Mouse (Mus musculus): ENCODE measurements around the gene Mrvi1. TPM values are rescaled to one million over a fixed set of nuclear protein-coding genes. Genes with fewer than 3 reads are reported as not detected.

The Mrvi1 gene
- polyA plus RNA-seq, 1 experiment from 2014 or later: 0.79 TPM

- Histone ChIP-seq H3K4me3 (no peak overlapping the region), H3K27me3 (0 out of 2 replicates have a peak, but pooled peaks cover 2% of the 10 kb centered on the region), H3K9me3 (no peaks in the 10 kb centered on the region), H3K36me3 (no peaks in the 10 kb centered on the region), H3K9ac (no peak overlapping the region), H3K4me1 (replicated peaks) (peaks cover 3% of the 10 kb centered on the region; the same call in 1 of the 2 replicates), H3K4me2 (no peak overlapping the region), H3K27ac (no peak overlapping the region)
- WGBS: 83% methylated on average over 5 of the region's 5 CpGs
- ATAC-seq (ENCODE audit: low FRiP score): no peak
Observed at GRCm38 (mm10) chr7:110860129-110860528, 122.1 kb downstream of the Mrvi1 start.

GRCm38 (mm10) chr7:110855604-110856003 lies 126.7 kb downstream of the Mrvi1 start:
- H3K4me2 ChIP-seq: no peak overlapping the region
- no peak overlapping the region for H3K4me3 ChIP-seq
- H3K4me1 ChIP-seq (replicated peaks): 0 out of 2 replicates have a peak, but pooled peaks cover 4% of the 10 kb centered on the region
- WGBS: 67% methylated on average over 1 of the region's 1 CpGs
- H3K36me3 ChIP-seq: no peaks in the 10 kb centered on the region
- no peak overlapping the region for H3K9ac ChIP-seq
- 0 out of 2 replicates have a peak, but pooled peaks cover 2% of the 10 kb centered on the region for H3K27me3 ChIP-seq
- no peaks in the 10 kb centered on the region for H3K9me3 ChIP-seq
- ATAC-seq (ENCODE audit: low FRiP score): no peak
- no peak overlapping the region for H3K27ac ChIP-seq

- no peak overlapping the region for H3K4me2 ChIP-seq
- 82% methylated on average over 8 of the region's 8 CpGs for WGBS
Observed at GRCm38 (mm10) chr7:110854927-110855546, 127.2 kb downstream of the Mrvi1 start.

GRCm38 (mm10) chr7:110854519-110854918 lies 127.7 kb downstream of the Mrvi1 start:
- 58% methylated on average over 3 of the region's 3 CpGs for WGBS
- no peak overlapping the region for H3K27ac ChIP-seq
- ATAC-seq (ENCODE audit: low FRiP score): no peak

More at GRCm38 (mm10) chr7:110854927-110855546, 127.2 kb downstream of the Mrvi1 start:
- H3K9me3 ChIP-seq: no peaks in the 10 kb centered on the region
- H3K4me3 ChIP-seq: no peak overlapping the region
- H3K4me1 ChIP-seq (replicated peaks): 0 out of 2 replicates have a peak, but pooled peaks cover 4% of the 10 kb centered on the region
- no peak overlapping the region for H3K9ac ChIP-seq
- 0 out of 2 replicates have a peak, but pooled peaks cover 2% of the 10 kb centered on the region for H3K27me3 ChIP-seq
- no peaks in the 10 kb centered on the region for H3K36me3 ChIP-seq
- H3K27ac ChIP-seq: no peak overlapping the region
- no peak for ATAC-seq (ENCODE audit: low FRiP score)

GRCm38 (mm10) chr7:110853611-110854010 lies 128.7 kb downstream of the Mrvi1 start:
- no peak overlapping the region; the same call in 1 of the 2 replicates for H3K27ac ChIP-seq
- H3K27me3 ChIP-seq: no peaks in the 10 kb centered on the region
- H3K4me1 ChIP-seq (replicated peaks): 0 out of 2 replicates have a peak, but pooled peaks cover 4% of the 10 kb centered on the region
- no peak for ATAC-seq (ENCODE audit: low FRiP score)
- H3K4me3 ChIP-seq: no peak overlapping the region
- WGBS: 60% methylated on average over 10 of the region's 10 CpGs
- no peak overlapping the region for H3K4me2 ChIP-seq
- H3K9me3 ChIP-seq: no peaks in the 10 kb centered on the region
- H3K9ac ChIP-seq: no peak overlapping the region
- no peaks in the 10 kb centered on the region for H3K36me3 ChIP-seq

More at GRCm38 (mm10) chr7:110854519-110854918, 127.7 kb downstream of the Mrvi1 start:
- Histone ChIP-seq H3K9ac (no peak overlapping the region), H3K27me3 (0 out of 2 replicates have a peak, but pooled peaks cover 2% of the 10 kb centered on the region), H3K36me3 (no peaks in the 10 kb centered on the region), H3K9me3 (no peaks in the 10 kb centered on the region), H3K4me1 (replicated peaks) (0 out of 2 replicates have a peak, but pooled peaks cover 4% of the 10 kb centered on the region), H3K4me2 (no peak overlapping the region), H3K4me3 (no peak overlapping the region)

GRCm38 (mm10) chr7:110851541-110852203 lies 130.6 kb downstream of the Mrvi1 start:
- no peaks in the 10 kb centered on the region for H3K27me3 ChIP-seq
- 84% methylated on average over 7 of the region's 7 CpGs for WGBS
- H3K27ac ChIP-seq: no peak overlapping the region
- H3K4me3 ChIP-seq: no peak overlapping the region
- 0 out of 2 replicates have a peak, but pooled peaks cover 4% of the 10 kb centered on the region for H3K4me1 ChIP-seq (replicated peaks)
- no peaks in the 10 kb centered on the region for H3K36me3 ChIP-seq
- no peak for ATAC-seq (ENCODE audit: low FRiP score)
- H3K9ac ChIP-seq: no peak overlapping the region
- no peaks in the 10 kb centered on the region for H3K9me3 ChIP-seq
- H3K4me2 ChIP-seq: no peak overlapping the region

GRCm38 (mm10) chr7:110848371-110848770 lies 133.9 kb downstream of the Mrvi1 start:
- Histone ChIP-seq H3K27me3 (no peaks in the 10 kb centered on the region), H3K9me3 (no peaks in the 10 kb centered on the region), H3K4me2 (no peak overlapping the region), H3K4me3 (no peak overlapping the region), H3K27ac (no peak overlapping the region), H3K4me1 (replicated peaks) (peaks cover 4% of the 10 kb centered on the region), H3K36me3 (no peaks in the 10 kb centered on the region), H3K9ac (no peak overlapping the region)
- ATAC-seq (ENCODE audit: low FRiP score): no peak
- 93% methylated on average over 1 of the region's 1 CpGs for WGBS

- H3K4me1 ChIP-seq (replicated peaks): peaks cover 8% of the 10 kb centered on the region
- no peaks in the 10 kb centered on the region for H3K36me3 ChIP-seq
Observed at GRCm38 (mm10) chr7:110847321-110847720, 134.9 kb downstream of the Mrvi1 start.

GRCm38 (mm10) chr7:110843916-110844874 lies 138.1 kb downstream of the Mrvi1 start, which contains the start of gene Rnf141:
Gene Rnf141 (minus strand): TSS chr7:110844457.
- under 1% methylated on average over 42 of the region's 42 CpGs for WGBS
- Histone ChIP-seq H3K4me3 (peak within 1 kb of the TSS; percentile 81), H3K4me2 (peak within 1 kb of the TSS; percentile 86)

More at GRCm38 (mm10) chr7:110847321-110847720, 134.9 kb downstream of the Mrvi1 start:
- H3K27ac ChIP-seq: no peak overlapping the region
- no peaks in the 10 kb centered on the region for H3K9me3 ChIP-seq
- H3K27me3 ChIP-seq: no peaks in the 10 kb centered on the region
- WGBS: 86% methylated on average over 2 of the region's 2 CpGs
- H3K9ac ChIP-seq: no peak overlapping the region
- H3K4me3 ChIP-seq: no peak overlapping the region
- no peak for ATAC-seq (ENCODE audit: low FRiP score)
- H3K4me2 ChIP-seq: no peak overlapping the region

GRCm38 (mm10) chr7:110840332-110840731 lies 141.9 kb downstream of the Mrvi1 start:
- peaks cover 5% of the 10 kb centered on the region; the same call in 1 of the 2 replicates for H3K36me3 ChIP-seq
- no peak for ATAC-seq (ENCODE audit: low FRiP score)
- peaks cover 10% of the 10 kb centered on the region for H3K4me1 ChIP-seq (replicated peaks)
- no peak overlapping the region for H3K4me3 ChIP-seq
- WGBS: 86% methylated on average over 4 of the region's 4 CpGs
- no peaks in the 10 kb centered on the region for H3K27me3 ChIP-seq
- H3K9me3 ChIP-seq: no peaks in the 10 kb centered on the region
- no peak overlapping the region for H3K9ac ChIP-seq
- no peak overlapping the region for H3K27ac ChIP-seq
- no peak overlapping the region for H3K4me2 ChIP-seq

More at GRCm38 (mm10) chr7:110843916-110844874, 138.1 kb downstream of the Mrvi1 start, which contains the start of gene Rnf141:
- peak; percentile 97 for ATAC-seq (ENCODE audit: low FRiP score)
- H3K27ac ChIP-seq: peak within 1 kb of the TSS; percentile 93
- H3K9me3 ChIP-seq: no peaks in the 10 kb centered on the region
- H3K4me1 ChIP-seq (replicated peaks): peaks cover 10% of the 10 kb centered on the region
- H3K27me3 ChIP-seq: no peaks in the 10 kb centered on the region
- H3K36me3 ChIP-seq: no peaks in the 10 kb centered on the region
- peak within 1 kb of the TSS; percentile 89 for H3K9ac ChIP-seq

- Histone ChIP-seq H3K4me2 (no peak overlapping the region), H3K4me1 (replicated peaks) (no peaks in the 10 kb centered on the region), H3K9ac (no peak overlapping the region), H3K27ac (no peak overlapping the region), H3K27me3 (no peaks in the 10 kb centered on the region), H3K9me3 (no peaks in the 10 kb centered on the region), H3K36me3 (peaks cover 26% of the 10 kb centered on the region), H3K4me3 (no peak overlapping the region)
- ATAC-seq (ENCODE audit: low FRiP score): no peak
- 71% methylated on average over 3 of the region's 3 CpGs for WGBS
Observed at GRCm38 (mm10) chr7:110834522-110834921, 147.7 kb downstream of the Mrvi1 start.

Measured in hindbrain, embryonic 13.5 days (tissue).